Mouse (Mus musculus) mature B cell (primary cell): Measurements from ENCODE around the gene Slc27a4.

ENCODE experiments used
- in situ Hi-C: fragments of 300-500 bp; cut with MboI; formaldehyde crosslinking; loops from 2 replicates; pipeline ENCODE4 v1.14.3; 2019

Slc27a4 gene

GRCm38 (mm10) chr2:29856451-29857260 is 54.2 kb downstream of the Slc27a4 start:
- in situ Hi-C loops = no loop called here

- in situ Hi-C loops = no loop called here
These were observed 54.9 kb downstream of the Slc27a4 start for GRCm38 (mm10) chr2:29857341-29857740.

- in situ Hi-C loops = no loop called here
These were observed 55.5 kb downstream of the Slc27a4 start for GRCm38 (mm10) chr2:29857967-29858366.

GRCm38 (mm10) chr2:29858748-29859473 is 56.5 kb downstream of the Slc27a4 start:
- in situ Hi-C loops = no loop called here

GRCm38 (mm10) chr2:29865125-29865524 is 62.7 kb downstream of the Slc27a4 start:
- in situ Hi-C loops = no loop called here
